Mouse (Mus musculus): Measurements from ENCODE around the gene Sap30l.

DNA sequence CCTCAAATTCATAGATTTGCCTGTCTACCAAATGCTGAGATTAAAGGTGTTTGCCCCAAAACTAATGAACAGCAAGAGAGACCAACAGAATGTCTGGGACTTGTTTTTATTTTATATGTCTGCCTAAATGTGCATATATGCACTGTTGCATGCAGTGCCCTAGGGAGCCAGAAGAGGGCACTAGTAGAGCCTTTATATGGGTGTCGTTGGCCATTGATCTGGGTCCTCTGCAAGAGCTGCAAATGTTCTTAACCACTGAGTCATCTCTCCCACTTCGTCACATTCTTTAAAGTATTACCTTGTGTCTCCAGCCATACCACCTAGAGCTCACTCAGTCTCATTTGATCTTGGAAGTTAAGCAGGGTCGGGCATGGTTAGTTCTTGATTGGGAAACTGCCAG lies 37.3 kb upstream of the Sap30l start:
- peak; percentile 48 to 52 for TF ChIP-seq CTCF (conservative IDR thresholded peaks at IDR 0.05 in 1 of 2, IDR thresholded peaks at IDR 0.05 in 1 of 2; ENCODE audit: low read depth in 2 of 2, low read length in 2 of 2)
- peak; percentile 10; the same call in 1 of the 2 replicates for TF ChIP-seq SMC3 (IDR thresholded peaks at IDR 0.05; ENCODE audit: low read depth, low read length)
- TF ChIP-seq ETS1 (conservative IDR thresholded peaks at IDR 0.05; ENCODE audit: low read depth, low read length): no peak
- no peak for TF ChIP-seq SIN3A (IDR thresholded peaks at IDR 0.05; ENCODE audit: low read length)
- no peak for TF ChIP-seq POLR2A (IDR thresholded peaks at IDR 0.05; ENCODE audit: low read depth, low read length)
- no peak for TF ChIP-seq ELF1 (IDR thresholded peaks at IDR 0.05; ENCODE audit: low read depth, low read length)

Measured in CH12.LX (cell line).